Mouse (Mus musculus): ENCODE measurements around the gene Vps51. TPM values are rescaled to one million over a fixed set of nuclear protein-coding genes. Genes with fewer than 3 reads are reported as not detected.

The Vps51 gene
- total RNA-seq (2023): 100 to 1,000 TPM in 1 of 2 experiments, 10 to 100 TPM in 1; 83.4 to 105 TPM

GRCm38 (mm10) chr19:6076564-6077393 lies at the start of gene Vps51:
Vps51 (minus strand) TSS chr19:6077231.

GRCm38 (mm10) chr19:6117986-6118676 lies 41.1 kb upstream of the Vps51 start, which contains the start of gene Sac3d1:
Sac3d1 (minus strand) TSS chr19:6118650.

GRCm38 (mm10) chr19:6105586-6105985 lies 28.6 kb upstream of the Vps51 start, which contains the start of gene Naaladl1:
Naaladl1 (plus strand) TSS chr19:6105782.

GRCm38 (mm10) chr19:6094119-6094518 lies 17.1 kb upstream of the Vps51 start, which contains the start of gene AC131692.1:
AC131692.1 (plus strand) TSS chr19:6094419.

DNA sequence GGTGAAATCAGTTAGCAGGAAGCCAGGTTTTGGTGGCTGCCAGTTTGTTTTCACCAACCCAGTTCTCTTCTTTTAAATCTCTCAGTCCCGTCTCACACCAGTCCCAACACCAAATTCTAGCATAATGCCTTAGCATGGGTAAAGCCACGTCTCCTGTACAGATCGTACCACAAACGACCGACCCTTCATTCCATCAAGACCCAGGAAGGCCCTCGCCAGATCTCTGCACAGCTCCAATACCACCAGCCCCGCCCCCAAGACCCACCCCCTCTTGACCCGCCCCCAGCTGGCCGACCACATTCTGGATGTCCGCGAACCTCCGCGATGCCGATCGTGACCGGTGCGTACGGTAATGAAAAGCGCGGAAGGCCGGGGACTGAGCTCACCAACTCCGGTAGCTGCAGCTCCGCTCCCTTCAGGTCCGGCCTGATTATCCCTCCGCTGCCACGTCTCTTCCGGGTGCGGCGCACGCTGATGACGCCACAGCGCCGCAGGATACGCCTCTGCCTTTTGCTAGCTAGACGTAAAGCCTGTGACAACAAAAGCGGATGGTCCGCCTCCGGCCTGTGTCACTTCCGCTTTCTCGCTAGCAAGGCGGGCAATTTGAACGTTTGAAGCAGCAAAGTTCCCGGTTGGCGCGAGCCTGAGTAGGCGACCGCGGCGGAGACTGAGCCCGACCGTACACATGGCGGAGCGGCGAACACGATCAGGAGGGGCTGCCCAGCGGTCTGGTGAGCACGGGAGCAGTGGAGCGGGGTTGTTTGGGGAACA lies 7.6 kb upstream of the Vps51 start, which contains the start of the genes Zfpl1 and Cdca5:
Gene Zfpl1, minus strand, starts transcription at position 479 of the 771 bp plus-strand sequence.
Gene Cdca5, plus strand, starts transcription at position 506 of the 771 bp plus-strand sequence.

DNA sequence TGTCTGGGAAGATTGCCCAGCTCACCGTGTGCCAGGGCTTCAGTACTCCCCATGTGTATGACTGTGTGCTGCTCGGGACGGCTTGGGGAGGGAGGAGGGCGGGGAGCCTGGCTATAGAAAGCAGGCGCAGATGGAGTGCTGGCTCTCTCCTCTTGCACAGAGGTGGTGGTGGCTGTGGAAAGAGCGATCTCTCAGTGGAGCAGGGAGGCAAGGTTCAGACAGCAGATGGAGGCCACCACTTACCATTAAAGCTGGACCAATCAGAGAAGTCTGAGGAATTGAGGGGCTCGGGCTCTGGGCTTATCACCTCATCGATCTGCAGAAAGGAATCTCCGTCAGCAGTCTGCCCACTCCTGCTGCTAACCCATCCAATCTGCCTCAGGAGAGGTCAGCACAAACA lies 5.1 kb upstream of the Vps51 start, which contains the start of gene Gm28374:
Gene Gm28374, minus strand, starts transcription at position 101 of the 400 bp plus-strand sequence.

GRCm38 (mm10) chr19:6079983-6080480 lies 3.0 kb upstream of the Vps51 start, which contains the start of gene Tmem262:
Tmem262 (plus strand) TSS chr19:6080033.

DNA sequence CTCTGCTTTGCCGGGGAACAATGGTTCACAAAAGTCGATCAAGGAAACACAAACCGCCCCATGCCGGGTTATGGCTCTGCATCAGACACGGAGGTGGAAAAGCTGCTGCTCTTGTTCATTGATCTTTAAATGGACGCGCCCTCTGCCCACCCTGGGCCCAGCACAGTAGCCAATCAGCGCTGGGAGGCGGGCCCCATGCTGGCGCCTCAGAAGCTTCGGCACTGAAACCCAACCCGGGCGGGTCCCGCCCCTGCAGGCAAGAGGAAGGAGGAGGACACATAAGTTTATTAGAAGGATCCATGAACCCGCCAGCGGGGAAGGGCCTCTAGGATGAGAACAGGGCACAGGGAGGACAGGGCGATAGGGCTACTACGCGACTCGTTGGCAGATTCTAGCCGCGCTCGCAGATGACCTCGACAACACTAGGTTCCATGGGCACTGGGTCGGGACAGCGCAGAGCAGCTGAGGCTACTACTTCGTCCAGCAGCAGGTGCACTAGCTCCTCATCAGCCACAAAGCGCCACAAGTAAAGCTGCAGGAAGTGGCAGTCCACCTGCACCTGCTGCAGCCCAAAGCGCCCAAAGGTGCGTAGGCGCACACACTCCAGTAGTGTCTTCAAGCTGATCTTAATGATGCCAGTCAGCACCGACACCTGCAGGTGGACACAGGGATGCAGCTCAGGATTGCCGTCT lies 9.2 kb downstream of the Vps51 start, which contains the start of gene Tm7sf2:
Gene Tm7sf2, minus strand, starts transcription at position 650 of the 692 bp plus-strand sequence.

GRCm38 (mm10) chr19:6061021-6061533 lies 16.0 kb downstream of the Vps51 start, which contains the start of gene Znhit2:
Znhit2 (plus strand) TSS chr19:6061192.

DNA sequence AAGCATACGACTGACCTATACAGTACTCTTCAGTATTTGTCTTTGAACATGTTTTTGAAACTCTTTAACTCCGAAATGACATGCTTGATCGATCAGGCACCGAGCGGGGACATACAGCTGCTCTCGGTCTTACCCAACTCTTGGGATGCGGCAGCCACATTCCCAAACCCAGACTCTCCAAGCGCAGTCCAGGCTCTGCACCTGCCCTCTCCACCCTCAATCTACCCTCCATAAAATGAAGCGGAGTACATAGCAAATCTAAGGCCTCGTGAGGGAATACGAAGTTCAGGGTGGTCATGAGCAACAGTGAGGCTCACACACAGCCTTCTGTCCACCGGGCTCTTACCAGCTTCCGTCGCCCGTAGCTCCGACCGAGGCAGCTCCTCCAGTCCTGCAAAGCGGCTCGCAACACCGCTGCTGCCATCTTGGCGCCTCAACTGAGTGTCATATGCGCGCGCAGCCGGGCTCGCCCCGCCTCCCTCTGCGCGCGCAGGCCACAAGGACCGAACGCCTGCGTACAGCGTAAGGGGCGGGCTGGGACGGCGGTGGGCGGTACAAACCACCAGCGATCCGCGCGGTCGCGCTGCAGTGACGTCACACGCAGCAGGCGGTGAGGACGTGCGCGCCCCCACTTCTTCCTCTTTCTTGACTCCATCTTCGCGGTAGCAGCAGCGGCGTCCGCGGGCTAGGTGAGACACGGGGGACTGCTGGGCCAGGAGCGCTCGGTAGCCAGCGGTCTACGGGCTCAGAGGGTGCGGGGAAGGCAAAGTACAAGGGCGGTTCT lies 19.5 kb downstream of the Vps51 start, which contains the start of the genes Mrpl49 and Fau:
Gene Mrpl49, minus strand, starts transcription at position 473 of the 784 bp plus-strand sequence.
Gene Fau, plus strand, starts transcription at position 532 of the 784 bp plus-strand sequence.

DNA sequence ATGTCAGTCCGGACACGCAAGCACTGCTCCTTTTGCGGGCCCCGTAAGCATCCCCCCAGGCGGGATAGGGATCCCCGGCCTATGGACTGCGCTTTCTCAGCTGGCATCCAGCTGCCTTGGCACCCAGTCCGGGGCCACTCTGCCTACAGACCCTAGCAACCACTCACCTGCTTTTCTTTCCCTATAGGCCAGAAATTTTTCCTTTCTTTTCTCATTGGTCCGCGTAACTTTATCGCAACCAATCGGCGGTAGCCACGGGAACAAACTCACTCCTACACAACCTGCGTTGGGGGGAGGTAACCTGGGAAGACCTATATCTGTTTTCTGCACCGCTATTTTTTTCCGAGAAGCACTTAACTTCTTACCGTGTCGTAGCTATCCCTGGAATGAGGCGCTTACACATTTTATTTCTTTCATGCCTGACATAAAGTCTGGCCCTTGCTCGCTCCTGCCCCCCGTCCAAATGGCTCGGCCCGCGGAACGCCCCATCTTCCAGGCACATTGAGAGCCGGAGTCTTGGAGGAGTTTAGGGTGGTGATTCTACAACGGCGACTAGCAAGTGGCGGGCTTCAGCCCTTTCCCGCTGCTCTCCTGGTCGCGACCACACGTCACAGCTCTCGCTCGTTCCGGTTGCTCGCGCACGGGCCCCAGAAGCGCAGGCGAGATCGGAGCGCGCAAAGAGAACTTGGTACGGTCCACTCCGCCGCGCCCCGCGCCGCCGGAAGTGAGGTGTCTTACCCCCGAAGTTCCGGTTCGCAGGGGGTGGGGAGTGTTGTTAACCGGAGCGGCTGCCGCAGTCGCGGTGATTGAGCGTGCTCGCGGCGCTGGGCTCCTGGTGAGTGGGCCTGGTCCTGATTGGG lies 30.5 kb downstream of the Vps51 start, which contains the start of gene Syvn1:
Gene Syvn1, plus strand, starts transcription at position 283 of the 860 bp plus-strand sequence.

Other genes with a start within 250 kb of the Vps51 start
- 10 to 100 TPM; 39.6 to 41.7 TPM for gene Frmd8, start 202.0 kb downstream of the Vps51 start, total RNA-seq (2023)
- 10 to 100 TPM; 21.2 to 26.6 TPM for gene Slc25a45, start 199.4 kb downstream of the Vps51 start, total RNA-seq (2023)
- gene Tigd3, start 183.1 kb downstream of the Vps51 start, total RNA-seq (2023): 1 to 10 TPM; 3.4 to 4.2 TPM
- gene Dpf2, start 164.2 kb downstream of the Vps51 start, total RNA-seq (2023): 100 to 1,000 TPM; 171 to 191 TPM
- not detected for gene Cdc42ep2, start 152.4 kb downstream of the Vps51 start, total RNA-seq (2023)
- gene Pola2, start 113.0 kb downstream of the Vps51 start, total RNA-seq (2023): 10 to 100 TPM; 77.0 to 78.2 TPM
- not detected for gene Slc22a20, start 91.1 kb downstream of the Vps51 start, total RNA-seq (2023)
- gene Capn1, start 61.3 kb downstream of the Vps51 start, total RNA-seq (2023): 100 to 1,000 TPM in 1 of 2 experiments, 10 to 100 TPM in 1; 97.9 to 103 TPM
- 100 to 1,000 TPM; 205 to 221 TPM for gene Syvn1, start 30.7 kb downstream of the Vps51 start, total RNA-seq (2023)
- 10 to 100 TPM; 24.4 to 30.4 TPM for gene Mrpl49, start 19.4 kb downstream of the Vps51 start, total RNA-seq (2023)
- 1,000 to 10,000 TPM; 3,281 to 3,326 TPM for gene Fau, start 19.4 kb downstream of the Vps51 start, total RNA-seq (2023)
- gene Znhit2, start 16.0 kb downstream of the Vps51 start, total RNA-seq (2023): 10 to 100 TPM; 11.5 to 17.8 TPM
- gene Tm7sf2, start 8.9 kb downstream of the Vps51 start, total RNA-seq (2023): 10 to 100 TPM; 11.2 to 16.4 TPM
- not detected for gene Tmem262, start 2.8 kb upstream of the Vps51 start, total RNA-seq (2023)
- not detected for gene Gm28374, start 5.0 kb upstream of the Vps51 start, total RNA-seq (2023)
- gene Zfpl1, start 7.7 kb upstream of the Vps51 start, total RNA-seq (2023): 10 to 100 TPM; 51.4 to 65.8 TPM
- 1 to 10 TPM; 1.6 TPM for gene Cdca5, start 7.8 kb upstream of the Vps51 start, total RNA-seq (2023)
- gene AC131692.1, start 17.2 kb upstream of the Vps51 start, total RNA-seq (2023): not detected
- gene Naaladl1, start 28.6 kb upstream of the Vps51 start, total RNA-seq (2023): not detected
- gene Sac3d1, start 41.4 kb upstream of the Vps51 start, total RNA-seq (2023): 1 to 10 TPM; 8.8 to 10.0 TPM
- 10 to 100 TPM; 41.1 to 46.7 TPM for gene Snx15, start 51.1 kb upstream of the Vps51 start, total RNA-seq (2023)
- gene Batf2, start 63.8 kb upstream of the Vps51 start, total RNA-seq (2023): not detected
- gene Arl2, start 64.3 kb upstream of the Vps51 start, total RNA-seq (2023): 10 to 100 TPM; 31.4 to 32.2 TPM
- gene Majin, start 107.2 kb upstream of the Vps51 start, total RNA-seq (2023): not detected
- gene Gpha2, start 149.1 kb upstream of the Vps51 start, total RNA-seq (2023): not detected
- 10 to 100 TPM; 25.7 to 33.0 TPM for gene Ppp2r5b, start 158.6 kb upstream of the Vps51 start, total RNA-seq (2023)
- gene Atg2a, start 164.4 kb upstream of the Vps51 start, total RNA-seq (2023): 100 to 1,000 TPM; 105 to 123 TPM
- gene Ehd1, start 199.5 kb upstream of the Vps51 start, total RNA-seq (2023): 100 to 1,000 TPM; 212 to 217 TPM
- gene Cdc42bpg, start 229.2 kb upstream of the Vps51 start, total RNA-seq (2023): 1 to 10 TPM; 8.0 to 9.0 TPM